Mouse (Mus musculus) MEL (cell line): ENCODE data around the gene Lpin3. TPM values are rescaled to one million over a fixed set of nuclear protein-coding genes. Genes with fewer than 3 reads are reported as not detected.

ENCODE experiments used
- DNase-seq: peaks from one replicate; pipeline ENCODE4 v3.0.0; 2011; ENCODE audit warnings: low read depth, low spot score
- H3K27ac ChIP-seq: 2 replicates; pipeline ENCODE4 v1.5.1; 2012; ENCODE audit warnings: low read depth, mild to moderate bottlenecking, control low read depth, low read length, moderate library complexity; ENCODE audit not compliant: control insufficient read depth
- H3K27me3 ChIP-seq, 2 experiments: fragments of 150-350 bp in 1 of 2; sonication (generic) in 1 of 2; 2 replicates each; pipeline ENCODE4 v1.6.1; 2012; ENCODE audit warnings: low read length in 2 of 2, mild to moderate bottlenecking in 2 of 2, improper control_type of control experiment in 1 of 2, moderate library complexity in 1 of 2; ENCODE audit not compliant: insufficient read depth in 2 of 2, control insufficient read depth in 1 of 2
- H3K36me3 ChIP-seq, 2 experiments: 2 replicates each; pipeline ENCODE4 v1.6.1; 2012 to 2014; ENCODE audit warnings: low read length in 2 of 2, improper control_type of control experiment in 1 of 2, inconsistent platforms in 1 of 2, mild to moderate bottlenecking in 1 of 2; ENCODE audit not compliant: insufficient read depth in 2 of 2, control insufficient read depth in 1 of 2
- H3K4me1 ChIP-seq, 2 experiments: fragments of 150-350 bp in 1 of 2; sonication (generic) in 1 of 2; 2 replicates each; pipeline ENCODE4 v1.6.1; 2012; ENCODE audit warnings: low read length in 2 of 2, improper control_type of control experiment in 1 of 2, mild to moderate bottlenecking in 1 of 2; ENCODE audit not compliant: insufficient read depth in 2 of 2, control insufficient read depth in 1 of 2
- H3K4me3 ChIP-seq, 2 experiments: fragments of 150-350 bp in 1 of 2; sonication (generic) in 1 of 2; 2 replicates each; pipeline ENCODE4 v1.5.1; 2012; ENCODE audit warnings: low read depth in 2 of 2, low read length in 2 of 2, mild to moderate bottlenecking in 2 of 2, moderate library complexity in 2 of 2, control low read depth in 1 of 2, improper control_type of control experiment in 1 of 2; ENCODE audit not compliant: control insufficient read depth in 1 of 2, insufficient read depth in 1 of 2
- H3K79me2 ChIP-seq: 2 replicates; pipeline ENCODE4 v1.6.1; 2012; ENCODE audit warnings: mild to moderate bottlenecking, low read length, moderate library complexity; ENCODE audit not compliant: control insufficient read depth, poor library complexity, insufficient read depth
- H3K9ac ChIP-seq: 2 replicates; pipeline ENCODE4 v1.6.1; 2012; ENCODE audit warnings: low read depth, mild to moderate bottlenecking, control low read depth, low read length, moderate library complexity; ENCODE audit not compliant: control insufficient read depth, poor library complexity, severe bottlenecking
- H3K9me3 ChIP-seq: fragments of 150-350 bp; sonication (generic); replicated peaks from 2 replicates; pipeline ENCODE4 v1.6.1; 2012; ENCODE audit warnings: mild to moderate bottlenecking, low read length, improper control_type of control experiment, moderate library complexity; ENCODE audit not compliant: insufficient read depth
- CHD2 ChIP-seq: IDR thresholded peaks from 2 replicates; pipeline ENCODE4 v1.6.1; 2011; ENCODE audit warnings: low read length, improper control_type of control experiment
- CTCF ChIP-seq, 3 experiments: IDR thresholded peaks in 2 of 3; conservative IDR thresholded peaks in 1 of 3; 2 replicates each; pipeline ENCODE4 v1.5.1; 2011 to 2012; ENCODE audit warnings: low read length in 3 of 3, low read depth in 2 of 3, mild to moderate bottlenecking in 2 of 3, improper control_type of control experiment in 1 of 3, inconsistent platforms in 1 of 3, mixed read lengths in 1 of 3, moderate library complexity in 1 of 3; ENCODE audit not compliant: control insufficient read depth in 1 of 3, insufficient read depth in 1 of 3, poor library complexity in 1 of 3, severe bottlenecking in 1 of 3
- ELF1 ChIP-seq: IDR thresholded peaks from 2 replicates; pipeline ENCODE4 v1.6.1; 2014; ENCODE audit warnings: low read depth, mild to moderate bottlenecking, inconsistent platforms, low read length, improper control_type of control experiment, moderate library complexity
- EP300 ChIP-seq, 2 experiments: IDR thresholded peaks; 2 replicates each; pipeline ENCODE4 v1.6.1; 2011; ENCODE audit warnings: improper control_type of control experiment in 2 of 2, low read length in 2 of 2, low read depth in 1 of 2, mild to moderate bottlenecking in 1 of 2
- ETS1 ChIP-seq: IDR thresholded peaks from 2 replicates; pipeline ENCODE4 v1.6.1; 2012; ENCODE audit warnings: low read depth, mild to moderate bottlenecking, inconsistent platforms, low read length, improper control_type of control experiment, moderate library complexity
- GABPA ChIP-seq: IDR thresholded peaks from 2 replicates; pipeline ENCODE4 v1.6.1; 2012; ENCODE audit warnings: low read depth, mild to moderate bottlenecking, inconsistent platforms, low read length, improper control_type of control experiment, moderate library complexity
- GATA1 ChIP-seq: IDR thresholded peaks from 2 replicates; pipeline ENCODE4 v1.6.1; 2011; ENCODE audit warnings: low read depth, low read length, improper control_type of control experiment
- HCFC1 ChIP-seq: IDR thresholded peaks from 2 replicates; pipeline ENCODE4 v1.6.1; 2012; ENCODE audit warnings: low read depth, mild to moderate bottlenecking, inconsistent platforms, low read length, improper control_type of control experiment, moderate library complexity
- JUND ChIP-seq: IDR thresholded peaks from 2 replicates; pipeline ENCODE4 v1.6.1; 2011; ENCODE audit warnings: low read depth, mild to moderate bottlenecking, improper control_type of control experiment, low read length
- KAT2A ChIP-seq: conservative IDR thresholded peaks from 2 replicates; pipeline ENCODE4 v1.6.1; 2012; ENCODE audit warnings: low read depth, low read length, improper control_type of control experiment, inconsistent platforms
- MAFK ChIP-seq: IDR thresholded peaks from 2 replicates; pipeline ENCODE4 v1.6.1; 2011; ENCODE audit warnings: low read depth, mild to moderate bottlenecking, low read length, improper control_type of control experiment, borderline replicate concordance
- MAX ChIP-seq: IDR thresholded peaks from 2 replicates; pipeline ENCODE4 v1.6.1; 2011; ENCODE audit warnings: low read length, improper control_type of control experiment
- MAZ ChIP-seq: IDR thresholded peaks from 2 replicates; pipeline ENCODE4 v1.6.1; 2012; ENCODE audit warnings: low read depth, mild to moderate bottlenecking, inconsistent platforms, low read length, improper control_type of control experiment
- MEF2A ChIP-seq: IDR thresholded peaks from 2 replicates; pipeline ENCODE4 v1.6.1; 2014; ENCODE audit warnings: low read depth, mild to moderate bottlenecking, inconsistent platforms, low read length, improper control_type of control experiment; ENCODE audit not compliant: poor library complexity, insufficient replicate concordance, severe bottlenecking; ENCODE audit errors: extremely low read depth
- MXI1 ChIP-seq: IDR thresholded peaks from 2 replicates; pipeline ENCODE4 v1.6.1; 2011; ENCODE audit warnings: mild to moderate bottlenecking, low read depth, low read length, improper control_type of control experiment
- MYB ChIP-seq: IDR thresholded peaks from 2 replicates; pipeline ENCODE4 v1.6.1; 2011; ENCODE audit warnings: mild to moderate bottlenecking, low read depth, low read length, improper control_type of control experiment
- MYC ChIP-seq: IDR thresholded peaks from 2 replicates; pipeline ENCODE4 v1.6.1; 2011; ENCODE audit warnings: low read depth, mild to moderate bottlenecking, low read length, improper control_type of control experiment, moderate library complexity
- NRF1 ChIP-seq: IDR thresholded peaks from 2 replicates; pipeline ENCODE4 v1.6.1; 2014; ENCODE audit warnings: low read depth, mild to moderate bottlenecking, inconsistent platforms, low read length, improper control_type of control experiment, moderate library complexity; ENCODE audit not compliant: poor library complexity, insufficient read depth, severe bottlenecking
- POLR2A ChIP-seq, 2 experiments: IDR thresholded peaks; 2 replicates each; pipeline ENCODE4 v1.6.1; 2011 to 2012; ENCODE audit warnings: low read length in 2 of 2, mild to moderate bottlenecking in 2 of 2, control low read depth in 1 of 2, improper control_type of control experiment in 1 of 2, low read depth in 1 of 2, moderate library complexity in 1 of 2; ENCODE audit not compliant: control insufficient read depth in 1 of 2, insufficient read depth in 1 of 2, poor library complexity in 1 of 2
- POLR2AphosphoS2 ChIP-seq: IDR thresholded peaks from 2 replicates; pipeline ENCODE4 v1.6.1; 2011; ENCODE audit warnings: low read length, improper control_type of control experiment
- POLR2AphosphoS5 ChIP-seq: IDR thresholded peaks from 2 replicates; pipeline ENCODE4 v1.6.1; 2012; ENCODE audit warnings: low read depth, borderline replicate concordance, mild to moderate bottlenecking, inconsistent platforms, low read length, moderate library complexity, mixed read lengths
- RAD21 ChIP-seq: IDR thresholded peaks from 2 replicates; pipeline ENCODE4 v1.6.1; 2011; ENCODE audit warnings: mild to moderate bottlenecking, low read depth, low read length, improper control_type of control experiment
- RCOR1 ChIP-seq: IDR thresholded peaks from 2 replicates; pipeline ENCODE4 v1.6.1; 2012; ENCODE audit warnings: low read depth, mild to moderate bottlenecking, inconsistent platforms, low read length, improper control_type of control experiment
- SIN3A ChIP-seq: IDR thresholded peaks from 2 replicates; pipeline ENCODE4 v1.6.1; 2012; ENCODE audit warnings: low read length, improper control_type of control experiment, inconsistent platforms
- SMC3 ChIP-seq: IDR thresholded peaks from 2 replicates; pipeline ENCODE4 v1.6.1; 2011; ENCODE audit warnings: low read depth, low read length, improper control_type of control experiment
- TAL1 ChIP-seq: IDR thresholded peaks from 2 replicates; pipeline ENCODE4 v1.6.1; 2012; ENCODE audit warnings: mild to moderate bottlenecking, inconsistent platforms, low read length, moderate library complexity, mixed read lengths
- TBP ChIP-seq: IDR thresholded peaks from 2 replicates; pipeline ENCODE4 v1.8.0; 2011; ENCODE audit warnings: low read depth, low read length, improper control_type of control experiment
- TCF12 ChIP-seq: IDR thresholded peaks from 2 replicates; pipeline ENCODE4 v1.6.1; 2014; ENCODE audit warnings: low read depth, mild to moderate bottlenecking, inconsistent platforms, low read length, improper control_type of control experiment, moderate library complexity
- ZKSCAN1 ChIP-seq: IDR thresholded peaks from 2 replicates; pipeline ENCODE4 v1.6.1; 2012; ENCODE audit warnings: low read depth, mild to moderate bottlenecking, inconsistent platforms, low read length, improper control_type of control experiment, moderate library complexity
- ZMIZ1 ChIP-seq: IDR thresholded peaks from 2 replicates; pipeline ENCODE4 v1.6.1; 2012; ENCODE audit warnings: low read depth, mild to moderate bottlenecking, inconsistent platforms, low read length, improper control_type of control experiment, moderate library complexity
- ZNF384 ChIP-seq: IDR thresholded peaks from 2 replicates; pipeline ENCODE4 v1.6.1; 2012; ENCODE audit warnings: low read depth, mild to moderate bottlenecking, inconsistent platforms, low read length, improper control_type of control experiment
- polyA plus RNA-seq, 2 experiments: library from polyadenylated mRNA; stranded (reverse) in 1 of 2; unstranded in 1 of 2; fragments of >175 nt in 1 of 2; fragments of >200 nt in 1 of 2; gene quantifications; 2 replicates each; pipeline versions ENCODE4 v1.2.1 to v1.2.4; 2012; ENCODE audit warnings: low replicate concordance in 2 of 2, low read depth in 1 of 2; ENCODE audit not compliant: insufficient read length in 2 of 2, insufficient read depth in 1 of 2, missing spikeins in 1 of 2
- total RNA-seq: library from RNA; depleted of rRNA; stranded (reverse); fragments of 300-350 nt; gene quantifications from 2 replicates; pipeline ENCODE4 v1.2.3, GENCODE M21; 2012

Lpin3 gene
- total and polyA plus RNA-seq, 3 experiments, result 0.08 to 0.17 TPM; not detected in 1

DNA sequence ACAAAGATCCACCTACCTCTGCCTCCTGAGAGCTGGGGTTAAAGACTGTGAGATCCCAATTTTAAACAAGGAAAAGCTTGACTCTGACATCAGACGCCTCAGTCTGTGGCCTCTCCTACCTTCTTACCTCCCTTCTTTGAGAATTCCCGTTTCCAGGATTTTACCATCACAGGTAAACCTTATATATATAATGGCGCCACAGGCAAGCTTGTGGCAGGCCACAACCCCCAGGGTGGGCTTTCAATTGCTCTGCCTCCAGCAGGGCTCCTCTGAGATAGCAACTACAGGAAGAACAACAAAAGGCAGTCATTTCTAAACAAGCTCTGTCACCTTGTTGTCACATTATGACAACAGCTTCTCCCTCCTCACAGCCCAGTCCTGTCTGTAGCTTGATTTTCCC is 5.8 kb downstream of the Lpin3 start:
- H3K4me3 ChIP-seq, result no peak overlapping the region
- H3K79me2 ChIP-seq, result no peaks in the 10 kb centered on the region
- H3K9ac ChIP-seq, result no peak overlapping the region
- no peaks in the 10 kb centered on the region for H3K27me3 ChIP-seq
- H3K4me1 ChIP-seq, result peaks cover 2 to 4% of the 10 kb centered on the region in 2 experiments; a peak in 3 of 4 replicates
- DNase-seq, result no peak
- no peak overlapping the region for H3K27ac ChIP-seq
- H3K36me3 ChIP-seq, result no peaks in the 10 kb centered on the region
- TF ChIP-seq MXI1 (no peak), MEF2A (no peak), MAX (no peak), GATA1 (no peak), MAFK (no peak), HCFC1 (no peak), EP300 (IDR thresholded peaks at IDR 0.05; ENCODE audit: low read depth in 1 of 2, low read length in 2 of 2) (no peak), MAZ (no peak), CHD2 (no peak), POLR2AphosphoS2 (no peak), KAT2A (no peak), ZMIZ1 (no peak), RAD21 (no peak)
- H3K9me3 ChIP-seq, result no peaks in the 10 kb centered on the region

DNA sequence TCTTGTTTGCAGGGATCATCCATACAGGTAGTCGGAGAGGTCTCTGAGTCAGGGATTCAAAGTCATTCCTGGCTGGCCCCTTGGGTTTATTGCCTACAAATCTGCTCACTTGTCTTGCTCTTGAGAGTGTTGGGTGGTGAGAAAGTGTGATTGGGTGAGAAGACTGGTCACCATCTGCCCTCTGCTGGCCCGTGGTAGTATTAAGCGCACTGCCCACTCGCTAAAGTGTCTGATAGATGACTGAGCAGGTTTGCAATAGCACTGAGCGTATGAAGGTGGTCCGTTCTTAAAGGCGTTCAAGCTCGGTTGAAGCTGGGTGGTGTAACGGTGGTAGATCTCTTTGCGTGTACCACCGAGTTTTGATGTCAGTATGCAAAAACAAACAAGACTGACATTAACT is 6.8 kb downstream of the Lpin3 start:
- Histone ChIP-seq H3K4me1 (no peaks in the 10 kb centered on the region; a peak in 1 of 4 replicates), H3K27me3 (no peaks in the 10 kb centered on the region), H3K9me3 (no peaks in the 10 kb centered on the region), H3K36me3 (no peaks in the 10 kb centered on the region), H3K4me3 (peak overlapping the region; percentile 17 to 41; a peak in 3 of 4 replicates), H3K79me2 (no peaks in the 10 kb centered on the region), H3K27ac (no peak overlapping the region), H3K9ac (no peak overlapping the region)
- DNase-seq, result peak; percentile 77
- TF ChIP-seq ZNF384, result no peak
- TF ChIP-seq HCFC1, result no peak
- no peak for TF ChIP-seq TAL1
- no peak for TF ChIP-seq ETS1
- TF ChIP-seq KAT2A, result no peak
- no peak for TF ChIP-seq RCOR1
- peak; percentile 85 for TF ChIP-seq SMC3
- TF ChIP-seq SIN3A, result 0 out of 2 replicates have a peak, but pooled peaks have one; percentile 23
- no peak for TF ChIP-seq NRF1
- no peak for TF ChIP-seq ZKSCAN1
- no peak for TF ChIP-seq JUND
- no peak for TF ChIP-seq GATA1
- no peak for TF ChIP-seq POLR2AphosphoS5
- TF ChIP-seq MYC, result no peak
- no peak for TF ChIP-seq TBP
- TF ChIP-seq ELF1, result no peak
- TF ChIP-seq MAX, result no peak
- no peak; the same call in 1 of the 2 replicates for TF ChIP-seq MXI1
- no peak for TF ChIP-seq MYB
- no peak for TF ChIP-seq TCF12
- no peak for TF ChIP-seq MAZ
- TF ChIP-seq RAD21, result peak; percentile 89
- TF ChIP-seq POLR2A (IDR thresholded peaks at IDR 0.05; ENCODE audit: control insufficient read depth in 1 of 2, insufficient read depth in 1 of 2, low read depth in 1 of 2, low read length in 2 of 2, poor library complexity in 1 of 2), result no peak
- TF ChIP-seq MAFK, result no peak
- no peak for TF ChIP-seq ZMIZ1
- peak; percentile 66 to 86 (median 75) for TF ChIP-seq CTCF (IDR thresholded peaks at IDR 0.05 in 2 of 3, conservative IDR thresholded peaks at IDR 0.05 in 1 of 3; ENCODE audit: control insufficient read depth in 1 of 3, insufficient read depth in 1 of 3, low read depth in 2 of 3, low read length in 3 of 3, poor library complexity in 1 of 3, severe bottlenecking in 1 of 3)
- no peak for TF ChIP-seq GABPA
- TF ChIP-seq MEF2A, result no peak
